ENCODE assay signal across 9 mouse cellular contexts in the genomic region with DNA sequence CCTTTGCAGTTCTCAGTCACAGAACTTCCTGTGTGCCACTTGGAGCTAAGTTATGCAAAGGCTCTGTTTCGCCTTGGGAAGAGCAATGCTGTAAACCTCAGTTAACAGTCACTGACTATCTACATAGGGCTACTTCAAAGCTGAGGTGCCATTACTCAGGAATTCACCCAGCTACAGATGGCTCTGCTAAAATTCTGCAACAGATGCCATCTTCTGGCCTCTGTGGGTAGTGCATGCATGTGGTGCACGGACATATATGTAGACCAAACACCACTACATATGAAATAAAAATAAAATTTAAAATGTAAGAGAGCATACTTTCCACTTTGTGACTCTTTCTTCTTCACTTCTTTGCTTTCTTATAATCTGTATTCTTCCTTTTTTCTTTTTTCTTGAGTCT. TPM values are rescaled to one million over a fixed set of nuclear protein-coding genes. Genes with fewer than 3 reads are reported as not detected.
DNase-seq lines count a peak whose midpoint lies in the region; ATAC-seq and TF ChIP-seq lines count a peak whose summit lies in the region.
"Had no signal": no experiment of that assay in that cellular context is flagged by ENCODE, and none has a peak within 500 bp of the region (broad histone marks: within the 10 kb centered on the region; RNA-seq: fewer than 3 reads in every experiment).

No protein-coding gene starts in this region.

- WGBS in forebrain, embryonic 10.5 days, result 50% methylated on average over 2 of the region's 2 CpGs
- WGBS in forebrain, embryonic 12.5 days, result 32% methylated on average over 2 of the region's 2 CpGs
- WGBS in lung, embryonic 14.5 days, result 23% methylated on average over 2 of the region's 2 CpGs
- 14% methylated on average over 2 of the region's 2 CpGs for WGBS in small intestine, adult 2 months

- peak; percentile 69 for TF ChIP-seq CTCF in lung, embryonic 14.5 days (IDR thresholded peaks at IDR 0.05; ENCODE audit: low read depth)
- TF ChIP-seq CTCF in small intestine, adult 2 months (IDR thresholded peaks at IDR 0.05; ENCODE audit: extremely low read depth, insufficient read length, insufficient replicate concordance, low read depth, low read length), result peak; percentile 21; the same call in 1 of the 2 replicates

- DNase-seq in forebrain, embryonic 10.5 days (ENCODE audit: extremely low spot score, low spot score), result peak; percentile 53
- peak; percentile 41 to 68 for DNase-seq in CD8-positive naive resting alpha-beta T cell, adult 2 months (ENCODE audit: low read depth in 2 of 2, low spot score in 2 of 2)
- DNase-seq in brain, embryonic 18.5 days (ENCODE audit: low read depth, low spot score), result peak; percentile 32
- DNase-seq in forelimb bud, embryonic 11.5 days (ENCODE audit: low read depth, low spot score), result peak; percentile 83
- DNase-seq in kidney, postnatal 25 days, result peak; percentile 65 to 78
- DNase-seq in lung, embryonic 14.5 days, result peak; percentile 87

- no peaks in the 10 kb centered on the region for H3K4me1 ChIP-seq in forebrain, embryonic 10.5 days
- H3K4me1 ChIP-seq in forebrain, embryonic 12.5 days, result no peaks in the 10 kb centered on the region
- H3K4me1 ChIP-seq in lung, embryonic 14.5 days (ENCODE audit: insufficient read depth), result no peaks in the 10 kb centered on the region
- no peaks in the 10 kb centered on the region for H3K4me1 ChIP-seq in small intestine, adult 2 months (ENCODE audit: control insufficient read depth, insufficient read depth, insufficient read length, low read length)
- H3K4me1 ChIP-seq: liver, embryonic 15.5 days had no signal

- H3K27ac ChIP-seq in forebrain, embryonic 10.5 days, result no peak overlapping the region
- no peak overlapping the region for H3K27ac ChIP-seq in forebrain, embryonic 12.5 days
- H3K27ac ChIP-seq in lung, embryonic 14.5 days (ENCODE audit: low read depth), result no peak overlapping the region
- H3K27ac ChIP-seq in small intestine, adult 2 months (ENCODE audit: insufficient read depth, low read depth, low read length), result no peak overlapping the region
- H3K27ac ChIP-seq: liver, embryonic 15.5 days had no signal

- no peaks in the 10 kb centered on the region for H3K27me3 ChIP-seq in forebrain, embryonic 10.5 days (ENCODE audit: poor library complexity, severe bottlenecking)
- H3K27me3 ChIP-seq in forebrain, embryonic 12.5 days, result no peaks in the 10 kb centered on the region
- no peaks in the 10 kb centered on the region for H3K27me3 ChIP-seq in lung, embryonic 14.5 days (ENCODE audit: insufficient read depth, low read length)
- no peaks in the 10 kb centered on the region; the same call in 1 of the 2 replicates for H3K27me3 ChIP-seq in small intestine, adult 2 months (ENCODE audit: control insufficient read depth, insufficient read depth, low read length)
- H3K27me3 ChIP-seq: liver, embryonic 15.5 days had no signal

- no peak for TF ChIP-seq POLR2A in small intestine, adult 2 months (IDR thresholded peaks at IDR 0.05; ENCODE audit: low read depth, low read length)

- no peak overlapping the region for H3K9ac ChIP-seq in forebrain, embryonic 12.5 days
- H3K9ac ChIP-seq in lung, embryonic 14.5 days, result no peak overlapping the region
- H3K9ac ChIP-seq: liver, embryonic 15.5 days had no signal

- no peaks in the 10 kb centered on the region for H3K36me3 ChIP-seq in forebrain, embryonic 10.5 days (replicated peaks)
- H3K36me3 ChIP-seq in forebrain, embryonic 12.5 days (replicated peaks), result no peaks in the 10 kb centered on the region
- no peaks in the 10 kb centered on the region for H3K36me3 ChIP-seq in lung, embryonic 14.5 days (ENCODE audit: insufficient read depth)
- H3K36me3 ChIP-seq in small intestine, adult 2 months (ENCODE audit: control insufficient read depth, insufficient read depth, low read length), result no peaks in the 10 kb centered on the region
- H3K36me3 ChIP-seq: liver, embryonic 15.5 days had no signal

- H3K9me3 ChIP-seq in forebrain, embryonic 10.5 days, result 0 out of 2 replicates have a peak, but pooled peaks cover 2% of the 10 kb centered on the region
- H3K9me3 ChIP-seq in forebrain, embryonic 12.5 days, result no peaks in the 10 kb centered on the region
- no peaks in the 10 kb centered on the region for H3K9me3 ChIP-seq in lung, embryonic 14.5 days (ENCODE audit: low read depth, low read length)
- H3K9me3 ChIP-seq: liver, embryonic 15.5 days had no signal

- H3K4me3 ChIP-seq in forebrain, embryonic 10.5 days, result no peak overlapping the region
- H3K4me3 ChIP-seq in forebrain, embryonic 12.5 days (replicated peaks), result no peak overlapping the region
- H3K4me3 ChIP-seq in lung, embryonic 14.5 days (ENCODE audit: low read depth, low read length), result no peak overlapping the region
- H3K4me3 ChIP-seq in small intestine, adult 2 months (ENCODE audit: low read depth, low read length), result no peak overlapping the region
- H3K4me3 ChIP-seq: liver, embryonic 15.5 days had no signal

- no peak overlapping the region for H3K4me2 ChIP-seq in forebrain, embryonic 12.5 days
- no peak overlapping the region for H3K4me2 ChIP-seq in lung, embryonic 14.5 days
- H3K4me2 ChIP-seq: liver, embryonic 15.5 days had no signal

- no peak for ATAC-seq in forebrain, embryonic 12.5 days (ENCODE audit: low FRiP score)
- ATAC-seq in lung, embryonic 14.5 days (ENCODE audit: insufficient read depth), result peak; percentile 60; the same call in 1 of the 2 replicates

RNA-seq across cellular contexts. Expression of a gene that starts 15.2 kb away (rescaled TPM):
- not detected in 2 replicates for polyA plus RNA-seq in forebrain, embryonic 10.5 days (2016; fragmentation: Nextera tagmentation; extraction: Ambion mirVana)
- 0.09 and 0.13 TPM in 2 replicates for polyA plus RNA-seq in forebrain, embryonic 12.5 days (2016; fragmentation: Nextera tagmentation; extraction: Ambion mirVana)
- not detected in 2 replicates for polyA plus RNA-seq in lung, embryonic 14.5 days (2014; fragmentation: Nextera tagmentation; extraction: Ambion mirVana)
- polyA plus RNA-seq in small intestine, adult 2 months (2012; rRNA removed), result not detected in 2 replicates
- polyA plus RNA-seq: liver, embryonic 15.5 days had no signal

RNA-seq across cellular contexts. Expression of a gene that starts 22.5 kb away (rescaled TPM):
- polyA plus RNA-seq in forebrain, embryonic 10.5 days (2016; fragmentation: Nextera tagmentation; extraction: Ambion mirVana), result not detected in 2 replicates
- polyA plus RNA-seq in forebrain, embryonic 12.5 days (2016; fragmentation: Nextera tagmentation; extraction: Ambion mirVana), result not detected in 2 replicates
- polyA plus RNA-seq in lung, embryonic 14.5 days (2014; fragmentation: Nextera tagmentation; extraction: Ambion mirVana), result not detected in 2 replicates
- not detected in 2 replicates for polyA plus RNA-seq in small intestine, adult 2 months (2012; rRNA removed)
- polyA plus RNA-seq: liver, embryonic 15.5 days had no signal

RNA-seq across cellular contexts. Expression of a gene that starts 30.2 kb away (rescaled TPM):
- not detected in 2 replicates for polyA plus RNA-seq in forebrain, embryonic 10.5 days (2016; fragmentation: Nextera tagmentation; extraction: Ambion mirVana)
- polyA plus RNA-seq in forebrain, embryonic 12.5 days (2016; fragmentation: Nextera tagmentation; extraction: Ambion mirVana), result not detected in 2 replicates
- polyA plus RNA-seq in lung, embryonic 14.5 days (2014; fragmentation: Nextera tagmentation; extraction: Ambion mirVana), result not detected in 2 replicates
- polyA plus RNA-seq in small intestine, adult 2 months (2012; rRNA removed), result not detected in 2 replicates
- polyA plus RNA-seq: liver, embryonic 15.5 days had no signal

RNA-seq across cellular contexts. Expression of a gene that starts 43.3 kb away (rescaled TPM):
- polyA plus RNA-seq in forebrain, embryonic 10.5 days (2016; fragmentation: Nextera tagmentation; extraction: Ambion mirVana), result not detected in 2 replicates
- not detected in 2 replicates for polyA plus RNA-seq in forebrain, embryonic 12.5 days (2016; fragmentation: Nextera tagmentation; extraction: Ambion mirVana)
- not detected in 2 replicates for polyA plus RNA-seq in lung, embryonic 14.5 days (2014; fragmentation: Nextera tagmentation; extraction: Ambion mirVana)
- not detected in 2 replicates for polyA plus RNA-seq in small intestine, adult 2 months (2012; rRNA removed)
- polyA plus RNA-seq: liver, embryonic 15.5 days had no signal

Comparison
In these comparisons a context has a peak if more than half of its experiments do, and no peak if none do; other contexts are left out.
1. DNase-seq: peak in every context shown above with its lines; median percentile 87 in lung, embryonic 14.5 days; 83 in forelimb bud, embryonic 11.5 days; 72 in kidney, postnatal 25 days; 54 in CD8-positive naive resting alpha-beta T cell, adult 2 months; 53 in forebrain, embryonic 10.5 days; 32 in brain, embryonic 18.5 days.